Mouse (Mus musculus) lung, adult 2 months (tissue): ENCODE measurements around the gene Sned1.

ENCODE experiments used
- CTCF ChIP-seq: fragments of 200-500 bp; IDR thresholded peaks from 2 replicates; pipeline ENCODE4 v1.5.1; 2011; ENCODE audit warnings: mild to moderate bottlenecking, low read length, control low read depth; ENCODE audit not compliant: insufficient read depth
- POLR2A ChIP-seq: fragments of 200-500 bp; IDR thresholded peaks from 2 replicates; pipeline ENCODE4 v1.6.1; 2011; ENCODE audit warnings: low read depth, mild to moderate bottlenecking, control low read depth, low read length, borderline replicate concordance; ENCODE audit errors: extremely low read depth

DNA sequence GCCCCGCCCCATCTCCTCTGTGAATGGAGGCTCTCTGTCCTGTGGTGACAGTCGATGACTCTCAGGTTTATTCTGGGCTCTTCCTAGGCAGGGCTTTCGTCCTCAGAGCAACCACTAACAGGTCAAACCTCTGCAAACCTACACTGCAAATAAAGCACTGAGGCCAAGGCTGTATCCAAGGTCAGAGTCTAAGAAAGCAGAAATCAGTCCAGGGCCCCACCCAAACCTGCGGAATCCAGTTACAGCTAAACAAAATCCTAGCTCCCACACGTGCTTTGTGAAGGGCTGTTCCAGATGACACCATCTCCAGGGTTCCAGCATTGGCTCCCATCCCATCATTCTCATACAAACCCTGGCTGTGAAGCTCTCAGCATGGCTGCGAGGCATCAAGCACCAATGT is 39.9 kb downstream of the Sned1 start:
- TF ChIP-seq CTCF (no peak), POLR2A (no peak)
